Mouse (Mus musculus) bone marrow, adult 2 months (tissue): ENCODE results near the gene Mat2b. TPM values are rescaled to one million over a fixed set of nuclear protein-coding genes. Genes with fewer than 3 reads are reported as not detected.
A peak's percentile ranks its signal among the peaks of the same experiment; 100 is the strongest.

Source experiments
- H3K27ac ChIP-seq: fragments of 200-500 bp; 2 replicates; pipeline ENCODE4 v1.5.1; 2012; ENCODE audit warnings: low read depth, mild to moderate bottlenecking, control low read depth, inconsistent platforms, low read length; ENCODE audit not compliant: control insufficient read depth, poor library complexity, insufficient read depth
- H3K4me1 ChIP-seq: fragments of 200-500 bp; 2 replicates; pipeline ENCODE4 v1.6.1; 2011; ENCODE audit warnings: low read length; ENCODE audit not compliant: control insufficient read depth, insufficient read depth
- H3K4me3 ChIP-seq: fragments of 200-500 bp; replicated peaks from 2 replicates; pipeline ENCODE3; 2011; ENCODE audit warnings: mild to moderate bottlenecking, low read depth, low read length, control low read depth; ENCODE audit not compliant: control insufficient read depth
- CTCF ChIP-seq: fragments of 200-500 bp; IDR thresholded peaks from 2 replicates; pipeline ENCODE4 v1.5.1; 2011; ENCODE audit warnings: low read length, control low read depth; ENCODE audit not compliant: control insufficient read depth, insufficient read depth
- POLR2A ChIP-seq: fragments of 200-500 bp; IDR thresholded peaks from 2 replicates; pipeline ENCODE4 v1.6.1; 2011; ENCODE audit warnings: low read depth, mild to moderate bottlenecking, control low read depth, low read length, borderline replicate concordance; ENCODE audit not compliant: control insufficient read depth
- WGBS: fragments of 180-500 bp; shearing (Covaris S2); methylation state at CpG from one replicate; pipeline ENCODE4 v1.1.7; 2018; 5-methylcytosine and 5-hydroxymethylcytosine counted together
- polyA plus RNA-seq: library from polyadenylated mRNA; stranded (reverse); fragments of >200 nt; gene quantifications from 2 replicates; pipeline ENCODE4 v1.2.4, GENCODE M21; 2011; ENCODE audit warnings: low replicate concordance; ENCODE audit not compliant: missing spikeins, insufficient read depth, insufficient read length

Mat2b gene
- polyA plus RNA-seq, 1 experiment, result 34.2 TPM

DNA sequence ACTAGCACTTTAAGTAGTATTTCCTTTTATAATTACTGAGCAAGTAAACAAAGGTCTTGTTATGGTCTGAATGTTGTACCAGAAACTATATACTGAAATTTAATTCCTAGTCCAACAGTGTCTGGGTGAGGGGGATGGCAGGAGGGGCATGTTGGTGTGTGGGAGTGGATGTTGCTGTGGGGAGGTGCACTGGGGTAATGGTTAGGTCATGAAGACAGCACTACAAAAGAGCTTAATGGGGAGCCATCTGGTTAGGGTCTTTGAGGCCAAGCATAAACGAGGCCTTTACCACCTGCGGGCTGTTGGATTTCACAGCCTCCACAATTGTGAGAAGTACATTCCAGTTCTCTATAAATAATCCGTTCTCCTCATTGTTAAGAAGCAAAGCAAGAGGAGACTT lies 11.7 kb downstream of the Mat2b start:
- TF ChIP-seq CTCF, result no peak
- TF ChIP-seq POLR2A, result no peak
- no peak overlapping the region for H3K4me3 ChIP-seq
- H3K4me1 ChIP-seq, result no peaks in the 10 kb centered on the region
- no peak overlapping the region for H3K27ac ChIP-seq
- WGBS, result 82% methylated on average over 3 of the region's 3 CpGs

DNA sequence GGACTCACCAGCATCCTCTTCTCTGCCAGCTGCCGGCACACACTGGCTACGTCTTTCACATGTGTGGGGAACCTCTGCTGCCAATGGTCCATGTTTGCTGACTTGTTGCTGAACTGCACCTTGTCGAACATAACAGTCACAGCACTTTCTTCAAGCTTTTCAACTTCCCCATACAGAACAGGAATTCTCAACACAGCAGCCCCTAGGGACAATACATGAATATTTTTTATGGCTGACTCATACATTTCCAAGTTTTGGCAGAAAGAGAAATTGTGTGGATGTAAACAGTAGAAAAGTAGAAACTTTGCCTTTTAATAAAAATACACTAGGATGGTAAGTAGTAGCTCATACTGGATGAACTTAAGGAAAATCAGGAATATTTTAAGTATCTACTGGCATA lies 12.5 kb downstream of the Mat2b start:
- H3K4me3 ChIP-seq, result no peak overlapping the region
- 87% methylated on average over 3 of the region's 3 CpGs for WGBS

DNA sequence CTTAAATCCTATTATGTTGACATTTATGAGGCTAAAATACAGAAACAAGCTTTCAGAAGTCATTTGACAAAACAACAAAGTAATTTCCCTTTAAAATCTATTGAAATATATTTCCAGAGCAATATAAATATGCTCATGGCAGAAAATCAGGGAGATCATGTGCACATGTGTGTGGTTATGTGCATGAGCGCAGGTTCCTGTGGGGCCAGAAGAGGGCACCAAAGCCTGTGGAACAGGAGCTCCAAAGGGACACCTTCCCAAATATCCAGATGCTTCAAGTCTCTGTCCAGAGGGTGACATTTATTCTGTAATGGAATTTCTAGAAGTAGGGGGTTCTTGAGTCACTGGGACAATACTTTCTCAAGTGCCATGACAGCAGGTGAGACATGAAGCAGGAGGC lies 17.8 kb downstream of the Mat2b start:
- Histone ChIP-seq H3K4me1 (no peaks in the 10 kb centered on the region), H3K27ac (no peak overlapping the region), H3K4me3 (no peak overlapping the region)
- WGBS, result 100% methylated on average over 1 of the region's 1 CpGs
- peak; percentile 55 for TF ChIP-seq CTCF
- no peak for TF ChIP-seq POLR2A

More for the DNA sequence above, 12.5 kb downstream of the Mat2b start:
- Histone ChIP-seq H3K4me1 (no peaks in the 10 kb centered on the region), H3K27ac (no peak overlapping the region)
- TF ChIP-seq CTCF, result no peak
- no peak for TF ChIP-seq POLR2A

DNA sequence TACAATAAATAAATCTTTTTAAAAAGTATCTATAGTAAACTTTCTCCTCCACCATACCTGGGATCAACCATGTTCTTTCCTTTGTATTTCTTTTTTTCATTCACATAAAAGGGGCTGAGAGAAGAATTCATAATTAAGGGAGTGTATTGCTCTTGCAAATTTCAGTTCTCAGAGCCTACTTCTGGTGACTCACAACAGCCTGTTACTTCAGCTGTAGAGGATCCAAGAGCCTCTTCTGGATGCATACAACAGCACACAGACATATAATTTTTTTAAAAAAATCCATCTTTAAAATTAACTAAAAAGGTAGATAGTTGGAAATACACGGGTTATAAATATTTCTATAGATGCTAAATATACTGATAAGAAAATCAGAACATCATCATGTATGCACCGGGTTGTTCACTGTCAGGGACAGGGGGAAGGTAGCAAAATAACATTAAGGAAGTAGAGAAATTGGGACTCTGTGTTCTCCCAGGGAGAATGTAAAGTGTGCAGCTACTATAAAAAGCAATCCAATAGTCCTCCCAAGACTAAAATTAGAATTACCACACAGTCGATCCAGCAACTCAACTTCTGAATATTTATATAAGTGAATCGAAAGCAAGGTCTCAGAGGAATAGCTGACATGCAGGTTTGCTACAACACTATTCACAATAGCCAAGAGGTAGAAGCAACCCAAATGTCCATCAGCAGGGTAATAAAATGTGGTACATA lies 19.8 kb downstream of the Mat2b start:
- TF ChIP-seq POLR2A (no peak), CTCF (no peak)
- 69% methylated on average over 4 of the region's 4 CpGs for WGBS
- H3K4me3 ChIP-seq, result no peak overlapping the region
- no peaks in the 10 kb centered on the region for H3K4me1 ChIP-seq
- no peak overlapping the region for H3K27ac ChIP-seq

DNA sequence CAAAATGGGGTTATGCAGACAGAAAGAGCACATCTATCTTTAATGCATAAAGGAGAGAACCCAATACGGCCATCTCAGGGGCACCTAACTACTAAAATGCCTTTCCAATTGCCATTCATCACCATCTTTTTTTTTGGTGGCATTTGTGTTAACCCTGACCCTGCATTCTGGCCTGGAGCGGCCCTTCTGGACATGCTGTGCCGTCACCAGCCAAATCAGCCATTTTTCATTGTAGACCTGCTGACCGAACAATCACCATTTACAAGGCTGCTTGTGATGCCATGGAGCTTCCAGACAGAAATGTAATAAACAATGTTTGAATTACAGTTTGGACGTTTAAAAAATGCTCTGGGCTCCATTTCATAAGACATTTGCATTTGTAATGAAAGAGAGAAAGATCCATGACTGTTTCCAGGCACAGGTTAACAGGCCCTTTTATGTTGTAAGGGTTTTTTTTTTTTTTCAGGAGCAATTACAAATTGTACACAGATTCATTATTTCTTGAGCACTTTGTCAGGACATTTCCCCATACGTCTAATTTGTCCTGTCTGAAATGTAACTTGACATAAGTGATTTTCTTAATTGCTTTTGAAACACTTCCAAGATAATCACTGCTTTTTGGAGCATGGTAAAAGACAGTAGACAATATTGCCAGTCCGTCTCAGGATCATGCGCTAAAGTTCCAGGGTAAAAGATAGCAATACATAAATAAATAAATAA lies 45.1 kb downstream of the Mat2b start:
- TF ChIP-seq POLR2A, result no peak
- no peak for TF ChIP-seq CTCF
- WGBS, result 83% methylated on average over 8 of the region's 8 CpGs
- Histone ChIP-seq H3K27ac (no peak overlapping the region), H3K4me3 (no peak overlapping the region), H3K4me1 (no peaks in the 10 kb centered on the region)

DNA sequence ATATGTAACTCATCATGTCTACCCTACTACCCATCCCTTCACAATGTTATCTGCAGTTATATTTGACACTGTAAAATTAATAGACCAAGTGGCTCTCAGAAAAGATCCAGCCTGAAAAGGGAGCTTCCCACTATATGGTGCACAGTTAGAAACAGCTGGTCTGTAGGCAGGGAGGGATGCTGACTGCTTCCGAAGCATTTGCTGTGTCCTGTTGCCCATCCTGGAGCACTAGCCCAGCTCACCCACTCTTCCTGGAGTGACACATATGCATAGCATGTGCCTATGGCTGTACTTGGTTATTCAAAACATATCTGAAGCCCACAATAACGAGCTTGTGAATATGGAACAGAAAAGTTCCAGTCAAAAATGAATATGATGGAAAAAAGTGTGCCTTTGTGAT lies 47.8 kb downstream of the Mat2b start:
- H3K27ac ChIP-seq, result no peak overlapping the region
- no peaks in the 10 kb centered on the region for H3K4me1 ChIP-seq
- no peak for TF ChIP-seq POLR2A
- no peak for TF ChIP-seq CTCF
- no peak overlapping the region for H3K4me3 ChIP-seq
- WGBS, result 52% methylated on average over 2 of the region's 2 CpGs

Other genes starting within 250 kb of the Mat2b start
- gene Hmmr, start 38.2 kb upstream of the Mat2b start, polyA plus RNA-seq, result 23.2 and 23.5 TPM in 2 replicates
- 24.6 and 38.7 TPM in 2 replicates for gene Nudcd2, start 38.5 kb upstream of the Mat2b start, polyA plus RNA-seq
- gene Ccng1, start 60.1 kb upstream of the Mat2b start, polyA plus RNA-seq, result 8.0 and 29.8 TPM in 2 replicates